Mouse (Mus musculus): Measurements from ENCODE around the gene Cemip2.
A peak's percentile ranks its signal among the peaks of the same experiment; 100 is the strongest.
"Not testable (repeated sequence)": the region's sequence is repeated elsewhere in the genome, so short reads cannot be mapped to it uniquely, and the experiment has no call there.

Gene Cemip2

GRCm38 (mm10) chr19:21865242-21866055 is 87.3 kb downstream of the Cemip2 start:
- no peak for DNase-seq (ENCODE audit: low spot score)

- no peak for DNase-seq (ENCODE audit: low spot score)
These were observed 88.0 kb downstream of the Cemip2 start for GRCm38 (mm10) chr19:21866094-21866493.

GRCm38 (mm10) chr19:21866756-21867155 is 88.6 kb downstream of the Cemip2 start:
- not testable (repeated sequence) for DNase-seq (ENCODE audit: low spot score)

GRCm38 (mm10) chr19:21868471-21868870 is 90.3 kb downstream of the Cemip2 start:
- no peak for DNase-seq (ENCODE audit: low spot score)

- no peak for DNase-seq (ENCODE audit: low spot score)
These were observed 104.2 kb downstream of the Cemip2 start for GRCm38 (mm10) chr19:21882110-21882940.

- DNase-seq (ENCODE audit: low spot score): no peak
These were observed 104.9 kb downstream of the Cemip2 start for GRCm38 (mm10) chr19:21883053-21883452.

- no peak for DNase-seq (ENCODE audit: low spot score)
These were observed 105.8 kb downstream of the Cemip2 start for GRCm38 (mm10) chr19:21883922-21884321.

- DNase-seq (ENCODE audit: low spot score): no peak
These were observed 106.2 kb downstream of the Cemip2 start for GRCm38 (mm10) chr19:21884385-21884784.

GRCm38 (mm10) chr19:21886166-21886657 is 108.1 kb downstream of the Cemip2 start:
- DNase-seq (ENCODE audit: low spot score): no peak

GRCm38 (mm10) chr19:21890699-21891098 is 112.6 kb downstream of the Cemip2 start:
- no peak for DNase-seq (ENCODE audit: low spot score)

GRCm38 (mm10) chr19:21894792-21895191 is 116.7 kb downstream of the Cemip2 start:
- no peak for DNase-seq (ENCODE audit: low spot score)

- DNase-seq (ENCODE audit: low spot score): no peak
These were observed 117.4 kb downstream of the Cemip2 start for GRCm38 (mm10) chr19:21895540-21895939.

GRCm38 (mm10) chr19:21897122-21897827 is 119.1 kb downstream of the Cemip2 start:
- DNase-seq (ENCODE audit: low spot score): peak; percentile 12

GRCm38 (mm10) chr19:21898015-21898939 is 120.1 kb downstream of the Cemip2 start:
- DNase-seq (ENCODE audit: low spot score): no peak

Measured in spleen, adult 12 weeks (tissue).